Mouse (Mus musculus) small intestine, adult 2 months (tissue): Measurements from ENCODE around the gene D17H6S53E.

Experiments used
- CTCF ChIP-seq: fragments of 200-500 bp; IDR thresholded peaks from 2 replicates; pipeline ENCODE4 v1.5.1; 2012; ENCODE audit warnings: low read depth, mild to moderate bottlenecking, control low read depth, inconsistent platforms, low read length, moderate library complexity, mixed read lengths; ENCODE audit not compliant: insufficient replicate concordance, insufficient read length; ENCODE audit errors: extremely low read depth
- POLR2A ChIP-seq: fragments of 200-500 bp; IDR thresholded peaks from 2 replicates; pipeline ENCODE4 v1.6.1; 2012; ENCODE audit warnings: low read depth, mild to moderate bottlenecking, control low read depth, inconsistent platforms, low read length, moderate library complexity

- no peak for TF ChIP-seq CTCF
- TF ChIP-seq POLR2A = no peak
Measured at GRCm38 (mm10) chr17:35175382-35175781, 49.2 kb downstream of the D17H6S53E start.
